Mouse (Mus musculus) lung, embryonic 14.5 days (tissue): ENCODE measurements at regions not wholly inside any gene's neighbourhood (a gene's known extent, or its start where the extent isn't known, plus 50 kb on each side); places are given as distances from the start of the nearest gene placed in this dataset.

Source experiments
- ATAC-seq: fragments of 200-750 bp; cut with Nextera tagmentation; 2 replicates; pipeline ENCODE4 v1.8.0; 2017; ENCODE audit warnings: mild to moderate bottlenecking, moderate TSS enrichment, moderate library complexity; ENCODE audit not compliant: insufficient read depth
- DNase-seq: peaks from one replicate; pipeline ENCODE4 v3.0.0-alpha.2; 2015
- H3K27ac ChIP-seq: fragments of 300-500 bp; sonication (generic); 2 replicates; pipeline ENCODE4 v1.5.1; 2014; ENCODE audit warnings: low read depth, mild to moderate bottlenecking, moderate library complexity
- H3K27me3 ChIP-seq: fragments of 300-500 bp; sonication (generic); 2 replicates; pipeline ENCODE4 v1.6.1; 2014; ENCODE audit warnings: low read length, control low read depth; ENCODE audit not compliant: insufficient read depth
- H3K36me3 ChIP-seq: fragments of 300-500 bp; sonication (generic); 2 replicates; pipeline ENCODE4 v1.6.1; 2014; ENCODE audit warnings: control low read depth; ENCODE audit not compliant: insufficient read depth
- H3K4me1 ChIP-seq: fragments of 300-500 bp; sonication (generic); 2 replicates; pipeline ENCODE4 v1.6.1; 2014; ENCODE audit warnings: antibody characterized with exemption, control low read depth; ENCODE audit not compliant: insufficient read depth
- H3K4me2 ChIP-seq: fragments of 300-500 bp; sonication (generic); 2 replicates; pipeline ENCODE4 v1.6.1; 2014; ENCODE audit warnings: mild to moderate bottlenecking
- H3K4me3 ChIP-seq: fragments of 300-500 bp; sonication (generic); 2 replicates; pipeline ENCODE4 v1.5.1; 2014; ENCODE audit warnings: low read depth, low read length
- H3K9ac ChIP-seq: fragments of 300-500 bp; sonication (generic); 2 replicates; pipeline ENCODE4 v1.6.1; 2014
- H3K9me3 ChIP-seq: fragments of 300-500 bp; sonication (generic); 2 replicates; pipeline ENCODE4 v1.6.1; 2016; ENCODE audit warnings: low read depth, low read length, control low read depth
- CTCF ChIP-seq: IDR thresholded peaks from 2 replicates; pipeline ENCODE4 v1.5.1; 2016; ENCODE audit warnings: antibody characterized with exemption, low read depth
- WGBS: fragments of 180-500 bp; shearing (Covaris S2); extraction: QIAGEN DNeasy Blood & Tissue Kit; methylation state at CpG from one replicate; pipeline ENCODE4 v1.1.7; 2014; 5-methylcytosine and 5-hydroxymethylcytosine counted together

DNA sequence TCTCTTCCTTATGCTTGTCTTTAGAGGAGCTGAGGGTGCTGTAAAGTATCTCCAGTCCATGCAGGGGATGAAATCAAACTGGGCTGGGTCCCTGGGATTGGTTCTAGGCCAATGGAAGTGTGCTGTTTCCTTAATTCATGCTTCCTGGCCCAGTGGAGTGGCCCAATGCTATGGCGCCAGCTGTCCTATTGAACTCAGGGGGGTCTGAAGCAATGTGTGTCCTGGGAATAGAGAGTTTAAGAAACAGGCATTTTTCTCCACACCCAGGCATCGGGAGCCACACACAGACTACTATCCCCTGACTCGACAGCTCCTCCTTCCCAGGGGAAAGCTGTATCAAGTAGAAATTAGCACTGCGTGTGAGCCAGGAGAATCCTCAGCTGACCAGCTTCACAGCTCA lies 269.8 kb downstream of the Gadd45g start:
- Histone ChIP-seq H3K9me3 (no peaks in the 10 kb centered on the region), H3K27me3 (no peaks in the 10 kb centered on the region), H3K36me3 (no peaks in the 10 kb centered on the region), H3K9ac (no peak overlapping the region), H3K4me1 (peaks cover 11% of the 10 kb centered on the region; the same call in 1 of the 2 replicates), H3K27ac (no peak overlapping the region; the same call in 1 of the 2 replicates), H3K4me2 (no peak overlapping the region), H3K4me3 (no peak overlapping the region)
- no peak for TF ChIP-seq CTCF
- 51% methylated on average over 4 of the region's 4 CpGs for WGBS
- peak; percentile 8 for DNase-seq
- no peak for ATAC-seq

GRCm38 (mm10) chr13:52116756-52117155 lies 270.3 kb downstream of the Gadd45g start:
- peaks cover 9% of the 10 kb centered on the region; the same call in 1 of the 2 replicates for H3K4me1 ChIP-seq
- no peak for TF ChIP-seq CTCF
- 52% methylated on average over 4 of the region's 4 CpGs for WGBS
- no peaks in the 10 kb centered on the region for H3K27me3 ChIP-seq
- H3K27ac ChIP-seq: no peak overlapping the region; the same call in 1 of the 2 replicates
- DNase-seq (no peak), ATAC-seq (no peak)
- H3K9ac ChIP-seq: no peak overlapping the region
- H3K9me3 ChIP-seq: no peaks in the 10 kb centered on the region
- H3K36me3 ChIP-seq: no peaks in the 10 kb centered on the region
- no peak overlapping the region for H3K4me2 ChIP-seq
- H3K4me3 ChIP-seq: no peak overlapping the region

- Histone ChIP-seq H3K4me2 (no peak overlapping the region), H3K27ac (no peak overlapping the region), H3K36me3 (no peaks in the 10 kb centered on the region), H3K27me3 (no peaks in the 10 kb centered on the region), H3K4me1 (peaks cover 9% of the 10 kb centered on the region; the same call in 1 of the 2 replicates), H3K4me3 (no peak overlapping the region), H3K9ac (no peak overlapping the region), H3K9me3 (no peaks in the 10 kb centered on the region)
- ATAC-seq (no peak), DNase-seq (no peak)
- no peak for TF ChIP-seq CTCF
- WGBS: 82% methylated on average over 8 of the region's 8 CpGs
Observed at GRCm38 (mm10) chr13:52120795-52121194, 274.3 kb downstream of the Gadd45g start.

DNA sequence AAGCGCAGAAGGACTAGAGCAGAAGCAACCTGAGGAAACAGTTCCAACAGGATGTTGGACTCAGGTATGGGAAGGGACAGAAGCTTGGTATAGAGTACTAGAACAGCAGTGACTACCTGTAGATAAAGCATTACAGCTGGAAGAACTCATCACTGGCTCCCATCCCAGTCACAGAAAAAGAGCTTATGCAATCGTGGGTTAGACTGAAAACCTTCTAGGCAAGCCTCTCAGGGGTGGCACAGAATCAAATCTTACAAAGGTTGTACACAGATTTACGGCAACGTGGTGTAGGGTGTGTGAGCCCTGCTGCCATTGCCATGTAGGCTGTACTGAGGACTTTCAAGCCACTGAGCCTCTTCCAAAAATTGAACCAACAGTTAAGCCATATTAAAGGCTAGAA lies 278.6 kb downstream of the Gadd45g start:
- ATAC-seq: no peak
- Histone ChIP-seq H3K4me1 (no peaks in the 10 kb centered on the region), H3K27me3 (no peaks in the 10 kb centered on the region), H3K27ac (no peak overlapping the region), H3K4me3 (no peak overlapping the region), H3K9me3 (no peaks in the 10 kb centered on the region), H3K9ac (no peak overlapping the region), H3K36me3 (no peaks in the 10 kb centered on the region), H3K4me2 (no peak overlapping the region)
- WGBS: 70% methylated on average over 4 of the region's 4 CpGs
- no peak for TF ChIP-seq CTCF
- DNase-seq: no peak

DNA sequence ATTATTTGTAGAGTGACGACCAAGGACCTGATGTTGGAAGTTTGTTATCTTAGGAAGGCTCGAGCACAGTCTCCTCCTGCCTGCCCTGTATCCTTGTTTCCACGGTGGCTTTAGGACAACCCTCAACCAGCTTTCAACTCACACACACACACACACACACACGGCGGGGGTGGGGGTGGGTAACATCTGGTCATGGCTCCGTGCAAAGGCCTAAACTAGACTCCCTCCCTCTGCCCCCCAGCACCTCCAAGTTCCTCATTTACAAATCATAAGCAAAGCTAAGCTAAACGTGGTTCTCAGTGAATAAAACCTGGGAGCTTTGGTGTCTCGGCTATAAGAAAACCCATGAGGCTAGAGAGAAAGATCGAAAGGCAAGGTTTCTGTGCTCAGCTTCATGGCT lies 281.3 kb downstream of the Gadd45g start:
- DNase-seq (no peak), ATAC-seq (no peak)
- Histone ChIP-seq H3K27me3 (no peaks in the 10 kb centered on the region), H3K9ac (no peak overlapping the region), H3K27ac (no peak overlapping the region), H3K4me2 (no peak overlapping the region), H3K4me1 (no peaks in the 10 kb centered on the region), H3K9me3 (peaks cover 11% of the 10 kb centered on the region; the same call in 1 of the 2 replicates), H3K36me3 (no peaks in the 10 kb centered on the region), H3K4me3 (no peak overlapping the region)
- no peak for TF ChIP-seq CTCF
- WGBS: 66% methylated on average over 9 of the region's 9 CpGs

- H3K9me3 ChIP-seq: peaks cover 11% of the 10 kb centered on the region; the same call in 1 of the 2 replicates
- no peaks in the 10 kb centered on the region for H3K36me3 ChIP-seq
- H3K27me3 ChIP-seq: no peaks in the 10 kb centered on the region
- no peak for TF ChIP-seq CTCF
- DNase-seq (no peak), ATAC-seq (no peak)
- no peak overlapping the region for H3K9ac ChIP-seq
- no peaks in the 10 kb centered on the region for H3K4me1 ChIP-seq
- no peak overlapping the region for H3K4me2 ChIP-seq
- 77% methylated on average over 4 of the region's 4 CpGs for WGBS
- no peak overlapping the region for H3K27ac ChIP-seq
- H3K4me3 ChIP-seq: no peak overlapping the region
Observed at GRCm38 (mm10) chr13:52129466-52129865, 283.0 kb downstream of the Gadd45g start.

DNA sequence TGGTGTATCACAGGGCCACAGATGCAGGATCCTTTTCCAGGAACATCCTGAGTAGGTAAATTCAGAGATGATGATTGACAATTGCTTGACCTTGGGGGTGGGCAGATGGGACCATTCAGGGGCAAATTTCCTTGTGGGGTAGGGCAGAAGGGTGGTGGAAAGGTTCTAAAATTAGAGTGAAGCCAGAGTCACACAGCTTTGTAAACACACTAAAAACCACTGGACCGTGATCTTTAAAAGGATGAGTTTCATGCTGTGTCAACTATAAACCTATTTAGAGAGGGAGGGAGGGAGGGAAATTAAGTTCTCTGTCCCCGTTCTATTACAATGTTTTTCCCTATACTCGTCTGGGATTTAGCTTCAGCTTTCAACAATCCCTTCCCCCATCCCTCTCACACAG lies 286.7 kb downstream of the Gadd45g start:
- ATAC-seq: no peak
- Histone ChIP-seq H3K36me3 (no peaks in the 10 kb centered on the region), H3K4me2 (no peak overlapping the region), H3K4me3 (no peak overlapping the region), H3K4me1 (no peaks in the 10 kb centered on the region), H3K9ac (no peak overlapping the region), H3K9me3 (peaks cover 11% of the 10 kb centered on the region; the same call in 1 of the 2 replicates), H3K27ac (no peak overlapping the region), H3K27me3 (no peaks in the 10 kb centered on the region)
- DNase-seq: no peak
- TF ChIP-seq CTCF: no peak
- 69% methylated on average over 3 of the region's 3 CpGs for WGBS
